Mouse (Mus musculus) heart, embryonic 15.5 days (tissue): ENCODE data around the gene P4hb. TPM values are rescaled to one million over a fixed set of nuclear protein-coding genes. Genes with fewer than 3 reads are reported as not detected.
A peak's percentile ranks its signal among the peaks of the same experiment; 100 is the strongest.

Experiments used
- ATAC-seq: fragments of 200-750 bp; cut with Nextera tagmentation; replicated peaks from 2 replicates; pipeline ENCODE4 v1.8.0; 2017; ENCODE audit warnings: low read depth, moderate TSS enrichment; ENCODE audit not compliant: insufficient number of reproducible peaks, insufficient read depth, low FRiP score
- H3K27ac ChIP-seq: fragments of 300-500 bp; sonication (generic); 2 replicates; pipeline ENCODE4 v1.5.1; 2015; ENCODE audit warnings: mild to moderate bottlenecking, inconsistent platforms
- H3K27me3 ChIP-seq: fragments of 300-500 bp; sonication (generic); 2 replicates; pipeline ENCODE4 v1.6.1; 2015; ENCODE audit warnings: inconsistent platforms
- H3K36me3 ChIP-seq: fragments of 300-500 bp; sonication (generic); 2 replicates; pipeline ENCODE4 v1.6.1; 2015; ENCODE audit warnings: mild to moderate bottlenecking, inconsistent platforms
- H3K4me1 ChIP-seq: fragments of 300-500 bp; sonication (generic); replicated peaks from 2 replicates; pipeline ENCODE4 v1.6.1; 2015; ENCODE audit warnings: inconsistent platforms
- H3K4me2 ChIP-seq: fragments of 300-500 bp; sonication (generic); 2 replicates; pipeline ENCODE4 v1.6.1; 2015; ENCODE audit warnings: inconsistent platforms, mild to moderate bottlenecking, moderate library complexity
- H3K4me3 ChIP-seq: fragments of 300-500 bp; sonication (generic); 2 replicates; pipeline ENCODE4 v1.5.1; 2015; ENCODE audit warnings: mild to moderate bottlenecking, inconsistent platforms
- H3K9ac ChIP-seq: fragments of 300-500 bp; sonication (generic); 2 replicates; pipeline ENCODE4 v1.6.1; 2015; ENCODE audit warnings: mild to moderate bottlenecking, inconsistent platforms
- H3K9me3 ChIP-seq: fragments of 300-500 bp; sonication (generic); replicated peaks from 2 replicates; pipeline ENCODE4 v1.6.1; 2016; ENCODE audit warnings: inconsistent platforms
- WGBS: fragments of 180-500 bp; shearing (Covaris S2); methylation state at CpG from one replicate; pipeline ENCODE4 v1.1.7; 2015; ENCODE audit warnings: mixed read lengths; 5-methylcytosine and 5-hydroxymethylcytosine counted together
- polyA plus RNA-seq: library from polyadenylated mRNA; unstranded; fragments of >200 nt; fragmentation: Nextera tagmentation; extraction: Ambion mirVana; gene quantifications from 2 replicates; pipeline ENCODE4 v1.2.1, GENCODE M21; 2015

The P4hb gene
- polyA plus RNA-seq, 1 experiment from 2014 or later, result 357 TPM

GRCm38 (mm10) chr11:120578024-120578693 is 5.1 kb upstream of the P4hb start:
- whole genome bisulfite sequencing, result 82% methylated on average over 10 of the region's 10 CpGs
- Histone ChIP-seq H3K9me3 (no peaks in the 10 kb centered on the region), H3K4me3 (no peak overlapping the region), H3K9ac (no peak overlapping the region), H3K4me1 (peaks cover 34% of the 10 kb centered on the region), H3K27ac (no peak overlapping the region), H3K4me2 (no peak overlapping the region), H3K36me3 (peaks cover 26% of the 10 kb centered on the region), H3K27me3 (no peaks in the 10 kb centered on the region)
- ATAC-seq, result no peak

GRCm38 (mm10) chr11:120577211-120578023 is 4.4 kb upstream of the P4hb start:
- 81% methylated on average over 7 of the region's 7 CpGs for WGBS
- Histone ChIP-seq H3K4me3 (no peak overlapping the region), H3K27ac (no peak overlapping the region)

GRCm38 (mm10) chr11:120576365-120576981 is 3.4 kb upstream of the P4hb start:
- peaks cover 26% of the 10 kb centered on the region for H3K36me3 ChIP-seq
- H3K4me2 ChIP-seq, result no peak overlapping the region
- H3K4me1 ChIP-seq, result peaks cover 31% of the 10 kb centered on the region
- no peaks in the 10 kb centered on the region for H3K27me3 ChIP-seq
- ATAC-seq, result no peak
- H3K27ac ChIP-seq, result no peak overlapping the region
- 68% methylated on average over 3 of the region's 3 CpGs for WGBS
- no peak overlapping the region for H3K9ac ChIP-seq
- no peak overlapping the region for H3K4me3 ChIP-seq
- no peaks in the 10 kb centered on the region for H3K9me3 ChIP-seq

More at GRCm38 (mm10) chr11:120577211-120578023, 4.4 kb upstream of the P4hb start:
- no peak overlapping the region for H3K4me2 ChIP-seq
- H3K9me3 ChIP-seq, result no peaks in the 10 kb centered on the region
- no peak for ATAC-seq
- no peaks in the 10 kb centered on the region for H3K27me3 ChIP-seq
- H3K4me1 ChIP-seq, result peaks cover 34% of the 10 kb centered on the region
- peaks cover 26% of the 10 kb centered on the region for H3K36me3 ChIP-seq
- H3K9ac ChIP-seq, result no peak overlapping the region

- H3K9me3 ChIP-seq, result no peaks in the 10 kb centered on the region
- ATAC-seq, result no peak
- H3K27ac ChIP-seq, result no peak overlapping the region
- H3K4me1 ChIP-seq, result peaks cover 36% of the 10 kb centered on the region
- H3K4me2 ChIP-seq, result no peak overlapping the region
- H3K4me3 ChIP-seq, result no peak overlapping the region
- H3K9ac ChIP-seq, result no peak overlapping the region
- peaks cover 31% of the 10 kb centered on the region for H3K36me3 ChIP-seq
- H3K27me3 ChIP-seq, result no peaks in the 10 kb centered on the region
These were observed 2.9 kb upstream of the P4hb start for GRCm38 (mm10) chr11:120575940-120576339.

GRCm38 (mm10) chr11:120575046-120575445 is 2.0 kb upstream of the P4hb start:
- H3K4me2 ChIP-seq, result no peak overlapping the region
- H3K27ac ChIP-seq, result peak overlapping the region; percentile 96; the same call in 1 of the 2 replicates
- H3K36me3 ChIP-seq, result peaks cover 39% of the 10 kb centered on the region
- H3K9me3 ChIP-seq, result no peaks in the 10 kb centered on the region
- no peaks in the 10 kb centered on the region for H3K27me3 ChIP-seq
- WGBS, result 78% methylated on average over 2 of the region's 2 CpGs
- H3K9ac ChIP-seq, result 0 out of 2 replicates have a peak overlapping the region, but pooled peaks have one; percentile 79
- ATAC-seq, result no peak
- peaks cover 35% of the 10 kb centered on the region for H3K4me1 ChIP-seq
- no peak overlapping the region for H3K4me3 ChIP-seq

- WGBS, result 20% methylated on average over 5 of the region's 5 CpGs
- Histone ChIP-seq H3K27me3 (no peaks in the 10 kb centered on the region), H3K9ac (peak overlapping the region; percentile 79; the same call in 1 of the 2 replicates), H3K4me3 (peak overlapping the region; percentile 93), H3K4me1 (peaks cover 27% of the 10 kb centered on the region), H3K36me3 (peaks cover 42% of the 10 kb centered on the region), H3K4me2 (peak overlapping the region; percentile 83), H3K27ac (peak overlapping the region; percentile 96), H3K9me3 (no peaks in the 10 kb centered on the region)
- ATAC-seq, result no peak
These were observed 1.2 kb upstream of the P4hb start for GRCm38 (mm10) chr11:120574278-120574600.

- Histone ChIP-seq H3K27me3 (no peaks in the 10 kb centered on the region), H3K4me3 (peak overlapping the region; percentile 93), H3K9ac (peak overlapping the region; percentile 79), H3K36me3 (peaks cover 39% of the 10 kb centered on the region), H3K4me2 (peak overlapping the region; percentile 83), H3K9me3 (no peaks in the 10 kb centered on the region), H3K27ac (peak overlapping the region; percentile 96), H3K4me1 (peaks cover 22% of the 10 kb centered on the region)
- ATAC-seq, result no peak; the same call in 1 of the 2 replicates
- WGBS, result 0% methylated on average over 23 of the region's 23 CpGs
These were observed 678 bp upstream of the P4hb start for GRCm38 (mm10) chr11:120573585-120574277.

- WGBS, result under 1% methylated on average over 24 of the region's 24 CpGs
- peak overlapping the region; percentile 93 for H3K4me3 ChIP-seq
- peak; percentile 16 for ATAC-seq
These were observed 669 bp downstream of the P4hb start for GRCm38 (mm10) chr11:120572417-120572751.

GRCm38 (mm10) chr11:120571754-120572416 is 1.2 kb downstream of the P4hb start:
- Histone ChIP-seq H3K4me2 (peak overlapping the region; percentile 70), H3K27me3 (no peaks in the 10 kb centered on the region), H3K9me3 (no peaks in the 10 kb centered on the region), H3K4me3 (peak overlapping the region; percentile 93), H3K27ac (peak overlapping the region; percentile 89), H3K9ac (peak overlapping the region; percentile 93), H3K36me3 (peaks cover 40% of the 10 kb centered on the region), H3K4me1 (peaks cover 22% of the 10 kb centered on the region)
- no peak for ATAC-seq
- 4% methylated on average over 11 of the region's 11 CpGs for WGBS

More at GRCm38 (mm10) chr11:120572417-120572751, 669 bp downstream of the P4hb start:
- Histone ChIP-seq H3K9me3 (no peaks in the 10 kb centered on the region), H3K27me3 (no peaks in the 10 kb centered on the region), H3K4me1 (peaks cover 22% of the 10 kb centered on the region), H3K27ac (peak overlapping the region; percentile 89), H3K36me3 (peaks cover 39% of the 10 kb centered on the region), H3K9ac (peak overlapping the region; percentile 93), H3K4me2 (peak overlapping the region; percentile 70)

GRCm38 (mm10) chr11:120571122-120571521 is 1.9 kb downstream of the P4hb start:
- Histone ChIP-seq H3K4me2 (peak overlapping the region; percentile 70), H3K27ac (no peak overlapping the region), H3K9me3 (no peaks in the 10 kb centered on the region), H3K36me3 (peaks cover 48% of the 10 kb centered on the region), H3K4me1 (peaks cover 22% of the 10 kb centered on the region), H3K9ac (peak overlapping the region; percentile 93), H3K27me3 (no peaks in the 10 kb centered on the region), H3K4me3 (peak overlapping the region; percentile 93)
- ATAC-seq, result no peak
- WGBS, result 39% methylated on average over 3 of the region's 3 CpGs
